Mouse (Mus musculus) testis, adult 2 months (tissue): ENCODE results near the gene Tmem89.

ENCODE experiments used
- CTCF ChIP-seq: fragments of 200-500 bp; IDR thresholded peaks from 2 replicates; pipeline ENCODE4 v1.5.1; 2012; ENCODE audit warnings: low read depth, mild to moderate bottlenecking, inconsistent platforms, low read length, moderate library complexity; ENCODE audit not compliant: control insufficient read depth, insufficient read depth, insufficient replicate concordance
- POLR2A ChIP-seq: fragments of 200-500 bp; IDR thresholded peaks from 2 replicates; pipeline ENCODE4 v1.6.1; 2012; ENCODE audit warnings: low read depth, mild to moderate bottlenecking, inconsistent platforms, low read length, moderate library complexity; ENCODE audit not compliant: control insufficient read depth

DNA sequence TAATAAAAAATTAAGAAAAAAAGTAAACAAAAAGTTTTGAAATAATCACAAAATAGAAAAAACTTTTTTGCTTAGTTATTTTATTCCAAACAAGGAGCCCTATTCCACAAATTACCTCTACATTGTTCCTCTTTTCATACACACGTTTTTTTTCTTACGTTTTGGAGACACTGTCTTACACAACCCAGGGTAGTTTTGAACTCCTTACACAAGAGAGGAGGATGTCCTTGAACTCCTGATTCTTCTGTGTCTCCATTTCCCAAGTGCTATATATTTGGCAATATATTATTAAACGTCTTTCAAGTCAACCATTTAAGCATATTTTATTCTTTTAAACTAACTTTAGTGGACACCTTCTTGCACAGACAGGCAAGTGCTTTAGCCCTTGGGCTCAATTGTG, 21.6 kb downstream of the Tmem89 start:
- no peak for TF ChIP-seq POLR2A
- TF ChIP-seq CTCF: no peak
